Mouse (Mus musculus) ES-E14 (cell line): ENCODE data around the gene Parp6. TPM values are rescaled to one million over a fixed set of nuclear protein-coding genes. Genes with fewer than 3 reads are reported as not detected.
A peak's percentile ranks its signal among the peaks of the same experiment; 100 is the strongest.

Experiments used
- DNase-seq: peaks from one replicate; pipeline ENCODE4 v3.0.0-alpha.2; 2013; ENCODE audit warnings: low read depth, low spot score
- H3K27ac ChIP-seq: 2 replicates; pipeline ENCODE4 v1.5.1; 2012; ENCODE audit warnings: low read depth, mild to moderate bottlenecking, low read length, moderate library complexity, mixed read lengths; ENCODE audit not compliant: poor library complexity, insufficient read depth, severe bottlenecking
- H3K36me3 ChIP-seq: 2 replicates; pipeline ENCODE4 v1.6.1; 2012; ENCODE audit warnings: mild to moderate bottlenecking, low read length, moderate library complexity, mixed read lengths; ENCODE audit not compliant: control insufficient read depth, poor library complexity, insufficient read depth, severe bottlenecking
- H3K4me1 ChIP-seq, 2 experiments: fragments of 150-350 bp in 1 of 2; sonication (generic) in 1 of 2; 2 replicates each; pipeline ENCODE4 v1.6.1; 2012; ENCODE audit warnings: low read length in 2 of 2, mild to moderate bottlenecking in 1 of 2, mixed read lengths in 1 of 2; ENCODE audit not compliant: control insufficient read depth in 2 of 2, insufficient read depth in 2 of 2, poor library complexity in 1 of 2
- H3K4me3 ChIP-seq, 2 experiments: fragments of 150-350 bp in 1 of 2; sonication (generic) in 1 of 2; 2 replicates each; pipeline ENCODE4 v1.5.1; 2012; ENCODE audit warnings: low read length in 2 of 2, low read depth in 1 of 2, mild to moderate bottlenecking in 1 of 2, mixed read lengths in 1 of 2; ENCODE audit not compliant: insufficient read depth in 1 of 2, poor library complexity in 1 of 2, severe bottlenecking in 1 of 2
- H3K9ac ChIP-seq: 2 replicates; pipeline ENCODE4 v1.6.1; 2012; ENCODE audit warnings: low read depth, mild to moderate bottlenecking, low read length, mixed read lengths; ENCODE audit not compliant: poor library complexity, insufficient read depth, severe bottlenecking
- H3K9me3 ChIP-seq: fragments of 150-350 bp; sonication (generic); 2 replicates; pipeline ENCODE4 v1.6.1; 2012; ENCODE audit warnings: low read depth, mild to moderate bottlenecking, low read length; ENCODE audit not compliant: control insufficient read depth, insufficient read depth
- CHD2 ChIP-seq: IDR thresholded peaks from 2 replicates; pipeline ENCODE4 v1.6.1; 2014; ENCODE audit warnings: mild to moderate bottlenecking, low read depth, low read length, inconsistent platforms
- HCFC1 ChIP-seq: IDR thresholded peaks from 2 replicates; pipeline ENCODE4 v1.6.1; 2012; ENCODE audit warnings: low read length, inconsistent platforms, borderline replicate concordance; ENCODE audit not compliant: insufficient read depth
- MAFK ChIP-seq: IDR thresholded peaks from 2 replicates; pipeline ENCODE4 v1.6.1; 2014; ENCODE audit warnings: mild to moderate bottlenecking, low read depth, low read length, inconsistent platforms; ENCODE audit not compliant: insufficient read depth
- ZC3H11A ChIP-seq: IDR thresholded peaks from 2 replicates; pipeline ENCODE4 v1.6.1; 2012; ENCODE audit warnings: low read depth, mild to moderate bottlenecking, inconsistent platforms, low read length, borderline replicate concordance
- ZNF384 ChIP-seq: IDR thresholded peaks from 2 replicates; pipeline ENCODE4 v1.6.1; 2012; ENCODE audit warnings: low read depth, low read length, inconsistent platforms
- in situ Hi-C, 2 experiments: fragments of 600-800 bp; cut with MboI; formaldehyde crosslinking; loops; one replicate each; pipeline ENCODE4 v1.15.1; 2025; ENCODE audit warnings: low sequenced_read_pairs in 2 of 2, inconsistent platforms in 1 of 2; ENCODE audit not compliant: unreplicated experiment in 2 of 2
- total RNA-seq: library from RNA; depleted of rRNA; stranded (reverse); fragments of 300-350 nt; gene quantifications from 2 replicates; pipeline ENCODE4 v1.2.3, GENCODE M21; 2012

Gene Parp6
- total RNA-seq, 1 experiment, result 7.9 TPM

- Histone ChIP-seq H3K9ac (no peak overlapping the region), H3K4me1 (no peaks in the 10 kb centered on the region; a peak in 1 of 4 replicates), H3K27ac (no peak overlapping the region), H3K36me3 (peaks cover 80% of the 10 kb centered on the region), H3K4me3 (no peak overlapping the region), H3K9me3 (no peaks in the 10 kb centered on the region)
- TF ChIP-seq ZC3H11A, result no peak
- no peak for TF ChIP-seq CHD2
- TF ChIP-seq HCFC1, result no peak
- no peak for TF ChIP-seq ZNF384
- no peak for TF ChIP-seq MAFK
- in situ Hi-C loops, result no loop called here
- no peak for DNase-seq
Observed at GRCm38 (mm10) chr9:59672195-59672894, 55.3 kb downstream of the Parp6 start.

- no peak for DNase-seq
- no peak for TF ChIP-seq MAFK
- TF ChIP-seq ZNF384, result no peak
- no peak for TF ChIP-seq ZC3H11A
- TF ChIP-seq CHD2, result no peak
- no peak for TF ChIP-seq HCFC1
- Histone ChIP-seq H3K27ac (no peak overlapping the region), H3K36me3 (peaks cover 79% of the 10 kb centered on the region), H3K9me3 (no peaks in the 10 kb centered on the region), H3K4me1 (no peaks in the 10 kb centered on the region; a peak in 1 of 4 replicates), H3K4me3 (no peak overlapping the region), H3K9ac (no peak overlapping the region)
- in situ Hi-C loops, result no loop called here
Observed at GRCm38 (mm10) chr9:59673427-59673826, 56.3 kb downstream of the Parp6 start.

- DNase-seq, result no peak
- no peaks in the 10 kb centered on the region for H3K9me3 ChIP-seq
- in situ Hi-C loops, result no loop called here
- no peak overlapping the region for H3K4me3 ChIP-seq
- TF ChIP-seq HCFC1, result no peak
- TF ChIP-seq ZNF384, result no peak
- no peak for TF ChIP-seq CHD2
- TF ChIP-seq MAFK, result no peak
- no peak for TF ChIP-seq ZC3H11A
- no peaks in the 10 kb centered on the region; a peak in 1 of 4 replicates for H3K4me1 ChIP-seq
- no peak overlapping the region for H3K27ac ChIP-seq
- H3K36me3 ChIP-seq, result peaks cover 65% of the 10 kb centered on the region
- no peak overlapping the region for H3K9ac ChIP-seq
Observed at GRCm38 (mm10) chr9:59675598-59675997, 58.5 kb downstream of the Parp6 start.

- DNase-seq, result no peak
- TF ChIP-seq ZNF384 (no peak), MAFK (no peak), CHD2 (no peak), ZC3H11A (no peak), HCFC1 (no peak)
- Histone ChIP-seq H3K27ac (peak overlapping the region; percentile 66; the same call in 1 of the 2 replicates), H3K36me3 (peaks cover 44% of the 10 kb centered on the region), H3K4me1 (no peaks in the 10 kb centered on the region; a peak in 1 of 4 replicates), H3K4me3 (no peak overlapping the region), H3K9me3 (no peaks in the 10 kb centered on the region), H3K9ac (no peak overlapping the region)
- in situ Hi-C loops, result no loop called here
Observed at GRCm38 (mm10) chr9:59678313-59678712, 61.2 kb downstream of the Parp6 start.
